Mouse (Mus musculus) stomach, postnatal 0 days (tissue): ENCODE measurements around the gene Oxsr1. TPM values are rescaled to one million over a fixed set of nuclear protein-coding genes. Genes with fewer than 3 reads are reported as not detected.

ENCODE experiments used
- ATAC-seq: fragments of 200-750 bp; cut with Nextera tagmentation; 2 replicates; pipeline ENCODE4 v1.8.0; 2017; ENCODE audit not compliant: low FRiP score, low TSS enrichment
- DNase-seq: peaks from one replicate; pipeline ENCODE4 v3.0.0-alpha.2; 2016; ENCODE audit warnings: low spot score
- H3K27ac ChIP-seq: fragments of 300-500 bp; sonication (generic); replicated peaks from 2 replicates; pipeline ENCODE4 v1.5.1; 2014; ENCODE audit warnings: mild to moderate bottlenecking, control low read depth
- H3K27me3 ChIP-seq: fragments of 300-500 bp; sonication (generic); 2 replicates; pipeline ENCODE4 v1.6.1; 2014; ENCODE audit warnings: low read length; ENCODE audit not compliant: control insufficient read depth, insufficient read depth
- H3K36me3 ChIP-seq: fragments of 300-500 bp; sonication (generic); 2 replicates; pipeline ENCODE4 v1.6.1; 2014; ENCODE audit warnings: low read length, mixed read lengths; ENCODE audit not compliant: control insufficient read depth, insufficient read depth
- H3K4me1 ChIP-seq: fragments of 300-500 bp; sonication (generic); replicated peaks from 2 replicates; pipeline ENCODE4 v1.6.1; 2014; ENCODE audit warnings: antibody characterized with exemption; ENCODE audit not compliant: control insufficient read depth, insufficient read depth
- H3K4me2 ChIP-seq: fragments of 300-500 bp; sonication (generic); replicated peaks from 2 replicates; pipeline ENCODE4 v1.6.1; 2014; ENCODE audit warnings: low read depth, mild to moderate bottlenecking, control low read depth, moderate library complexity
- H3K4me3 ChIP-seq: fragments of 300-500 bp; sonication (generic); 2 replicates; pipeline ENCODE4 v1.5.1; 2014; ENCODE audit warnings: low read depth, low read length, control low read depth
- H3K9ac ChIP-seq: fragments of 300-500 bp; sonication (generic); 2 replicates; pipeline ENCODE4 v1.6.1; 2014; ENCODE audit warnings: mild to moderate bottlenecking, low read length, control low read depth, mixed read lengths
- H3K9me3 ChIP-seq: fragments of 300-500 bp; sonication (generic); 2 replicates; pipeline ENCODE4 v1.6.1; 2016; ENCODE audit warnings: low read length; ENCODE audit not compliant: control insufficient read depth
- CTCF ChIP-seq: IDR thresholded peaks from 2 replicates; pipeline ENCODE4 v1.5.1; 2016; ENCODE audit warnings: antibody characterized with exemption, low read depth, mild to moderate bottlenecking, moderate library complexity
- EP300 ChIP-seq: optimal IDR thresholded peaks from 2 replicates; pipeline ENCODE3; 2016; ENCODE audit warnings: antibody characterized with exemption
- WGBS: fragments of 180-500 bp; shearing (Covaris S2); extraction: QIAGEN DNeasy Blood & Tissue Kit; methylation state at CpG from one replicate; pipeline ENCODE4 v1.1.7; 2014; 5-methylcytosine and 5-hydroxymethylcytosine counted together
- polyA plus RNA-seq: library from polyadenylated mRNA; unstranded; fragments of >200 nt; fragmentation: Nextera tagmentation; extraction: Ambion mirVana; gene quantifications from 2 replicates; pipeline ENCODE4 v1.2.1, GENCODE M21; 2015

Gene Oxsr1
- polyA plus RNA-seq, 1 experiment from 2014 or later, result 8.7 TPM

DNA sequence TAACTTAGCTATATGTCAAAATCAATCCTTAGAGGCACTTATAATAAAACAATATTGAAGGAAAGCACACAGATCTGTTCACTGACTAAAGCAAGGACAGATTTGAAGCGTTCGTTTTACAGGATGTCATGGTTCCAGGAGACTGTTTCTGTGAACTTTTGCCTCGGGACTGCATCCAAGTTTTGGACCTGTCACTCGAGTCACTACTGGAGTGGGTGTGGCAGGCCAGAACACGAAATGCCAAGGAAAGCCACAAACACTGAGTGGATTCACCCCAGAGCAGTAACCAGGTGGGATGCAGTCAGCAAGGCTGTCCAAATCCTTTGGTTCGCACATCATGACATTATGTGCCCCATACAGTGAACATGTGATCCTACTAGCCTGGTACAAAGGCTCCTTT, 107.6 kb downstream of the Oxsr1 start:
- H3K4me3 ChIP-seq, result no peak overlapping the region
- H3K4me1 ChIP-seq, result no peaks in the 10 kb centered on the region
- no peaks in the 10 kb centered on the region for H3K9me3 ChIP-seq
- WGBS, result 78% methylated on average over 6 of the region's 6 CpGs
- H3K27ac ChIP-seq, result no peak overlapping the region
- ATAC-seq (no peak), DNase-seq (no peak)
- no peak for TF ChIP-seq EP300
- TF ChIP-seq CTCF, result no peak
- no peak overlapping the region for H3K9ac ChIP-seq
- no peak overlapping the region for H3K4me2 ChIP-seq
- no peaks in the 10 kb centered on the region for H3K27me3 ChIP-seq
- H3K36me3 ChIP-seq, result no peaks in the 10 kb centered on the region

DNA sequence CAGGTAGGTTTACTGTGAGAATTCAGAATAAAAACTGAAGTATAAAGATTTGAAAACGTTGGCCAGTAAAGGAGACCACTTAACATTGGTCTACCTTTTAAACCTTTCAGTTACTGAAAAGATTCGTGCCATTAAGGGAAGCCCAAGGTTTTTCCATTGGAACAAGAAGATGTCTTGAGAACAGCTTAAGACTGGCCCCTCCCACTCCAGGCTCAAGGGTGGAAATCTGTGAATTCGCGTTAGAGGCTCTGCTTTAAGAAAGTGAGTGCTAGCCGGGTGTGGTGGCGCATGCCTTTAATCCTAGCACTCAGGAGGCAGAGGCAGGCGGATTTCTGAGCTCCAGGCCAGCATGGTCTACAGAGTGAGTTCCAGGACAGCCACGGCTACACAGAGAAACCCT, 109.2 kb downstream of the Oxsr1 start:
- TF ChIP-seq CTCF (no peak), EP300 (no peak)
- DNase-seq (no peak), ATAC-seq (no peak)
- Histone ChIP-seq H3K4me3 (no peak overlapping the region), H3K27ac (no peak overlapping the region), H3K9ac (no peak overlapping the region), H3K4me1 (no peaks in the 10 kb centered on the region), H3K27me3 (no peaks in the 10 kb centered on the region), H3K9me3 (no peaks in the 10 kb centered on the region), H3K4me2 (no peak overlapping the region), H3K36me3 (no peaks in the 10 kb centered on the region)
- 74% methylated on average over 8 of the region's 8 CpGs for WGBS

DNA sequence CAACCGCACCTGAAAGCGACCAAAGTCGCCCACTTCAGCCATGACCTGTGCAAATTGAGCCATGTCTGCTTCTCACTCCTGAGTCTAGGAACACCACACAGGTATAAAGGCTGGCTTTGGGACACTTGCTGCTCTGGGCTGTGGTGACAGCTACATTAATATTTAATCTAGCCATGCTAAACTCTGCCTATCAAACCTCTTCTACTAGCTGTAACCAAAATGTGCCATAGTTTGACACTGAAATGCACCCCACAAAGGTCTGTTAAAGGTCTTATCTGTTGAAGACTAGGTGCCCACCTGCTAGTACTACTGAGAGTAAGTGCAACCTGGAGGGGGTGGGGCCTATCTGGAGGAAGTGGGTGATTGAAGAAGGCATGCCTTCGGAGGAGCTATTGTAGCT, 113.2 kb downstream of the Oxsr1 start, which contains the start of gene Slc22a13:
Gene Slc22a13, minus strand, starts transcription at position 101 of the 400 bp plus-strand sequence.
- no peaks in the 10 kb centered on the region for H3K27me3 ChIP-seq
- H3K4me2 ChIP-seq, result no peak within 1 kb of the TSS
- no peaks in the 10 kb centered on the region for H3K9me3 ChIP-seq
- H3K9ac ChIP-seq, result no peak within 1 kb of the TSS
- no peak within 1 kb of the TSS for H3K27ac ChIP-seq
- no peak within 1 kb of the TSS for H3K4me3 ChIP-seq
- WGBS, result 95% methylated on average over 4 of the region's 4 CpGs
- DNase-seq, result no peak
- no peaks in the 10 kb centered on the region for H3K36me3 ChIP-seq
- ATAC-seq, result no peak
- no peak for TF ChIP-seq EP300
- no peaks in the 10 kb centered on the region for H3K4me1 ChIP-seq

DNA sequence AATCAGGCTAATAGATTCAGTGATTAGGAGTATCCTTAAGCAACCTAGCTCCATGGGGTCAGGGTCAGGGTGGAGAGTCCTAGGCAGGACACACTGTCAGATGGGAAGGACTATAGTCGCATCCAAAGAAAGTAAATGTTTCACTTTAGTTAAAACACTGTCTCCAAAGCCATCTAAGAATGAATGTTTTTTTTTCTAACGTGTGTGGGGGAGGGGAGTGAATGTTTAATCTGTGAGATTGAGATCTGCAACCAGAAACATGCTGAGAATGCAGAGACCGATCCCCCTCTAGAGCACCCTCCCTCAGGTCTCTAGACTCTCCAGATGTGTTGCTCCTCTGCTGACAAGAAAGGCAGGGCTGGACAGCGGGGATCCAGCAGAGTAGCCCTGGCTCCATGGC, 115.1 kb downstream of the Oxsr1 start:
- DNase-seq (no peak), ATAC-seq (no peak)
- 53% methylated on average over 4 of the region's 4 CpGs for WGBS
- Histone ChIP-seq H3K4me2 (no peak overlapping the region), H3K9me3 (no peaks in the 10 kb centered on the region), H3K27me3 (no peaks in the 10 kb centered on the region), H3K9ac (no peak overlapping the region), H3K4me1 (no peaks in the 10 kb centered on the region), H3K4me3 (no peak overlapping the region), H3K27ac (no peak overlapping the region), H3K36me3 (no peaks in the 10 kb centered on the region)
- TF ChIP-seq CTCF (no peak), EP300 (no peak)

DNA sequence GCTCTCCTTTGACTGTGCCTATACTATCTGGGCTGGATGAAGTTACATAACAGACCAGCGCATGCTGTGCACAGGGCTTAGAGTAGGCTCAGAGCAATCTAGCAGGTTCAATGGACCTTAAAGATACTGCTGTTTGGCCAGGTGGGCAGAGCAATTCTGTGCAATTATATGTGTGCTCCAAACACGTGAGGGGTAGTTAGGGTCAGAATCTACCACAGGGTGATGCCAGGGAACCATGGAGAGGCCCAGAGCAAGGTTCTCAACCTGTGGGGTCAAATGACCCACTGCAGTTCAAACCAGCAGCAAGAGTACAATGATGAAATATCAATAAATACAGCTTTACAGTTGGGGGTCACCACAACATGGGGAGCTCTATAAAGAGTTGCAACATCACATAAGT, 115.6 kb downstream of the Oxsr1 start:
- ATAC-seq (no peak), DNase-seq (no peak)
- Histone ChIP-seq H3K4me1 (no peaks in the 10 kb centered on the region), H3K27me3 (no peaks in the 10 kb centered on the region), H3K4me2 (no peak overlapping the region), H3K27ac (no peak overlapping the region), H3K9me3 (no peaks in the 10 kb centered on the region), H3K4me3 (no peak overlapping the region), H3K36me3 (no peaks in the 10 kb centered on the region), H3K9ac (no peak overlapping the region)
- WGBS, result 78% methylated on average over 2 of the region's 2 CpGs
- TF ChIP-seq EP300, result no peak
- TF ChIP-seq CTCF, result no peak

DNA sequence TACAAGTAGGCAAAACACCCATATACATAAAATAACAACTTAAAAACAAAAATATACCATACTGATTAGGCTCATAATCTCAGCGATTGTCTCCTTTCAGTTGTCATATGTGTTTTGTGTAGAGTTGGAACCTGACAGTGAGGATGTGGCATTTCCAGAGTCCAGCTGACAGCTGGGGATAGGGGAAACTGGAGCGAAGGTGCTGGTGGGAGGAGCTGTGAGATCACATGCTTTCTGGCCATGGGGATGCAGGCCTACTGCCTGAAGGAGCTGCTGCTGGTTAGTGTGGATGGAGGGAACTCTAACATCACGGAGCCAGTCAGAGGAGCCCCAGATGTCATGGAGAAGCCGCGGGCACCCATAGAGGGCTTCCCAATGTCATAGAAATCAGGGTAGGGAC, 116.5 kb downstream of the Oxsr1 start:
- Histone ChIP-seq H3K4me2 (no peak overlapping the region), H3K4me1 (no peaks in the 10 kb centered on the region), H3K27ac (no peak overlapping the region), H3K36me3 (no peaks in the 10 kb centered on the region), H3K9ac (no peak overlapping the region), H3K9me3 (no peaks in the 10 kb centered on the region), H3K27me3 (no peaks in the 10 kb centered on the region), H3K4me3 (no peak overlapping the region)
- WGBS, result 90% methylated on average over 5 of the region's 5 CpGs
- TF ChIP-seq EP300 (no peak), CTCF (no peak)
- DNase-seq (no peak), ATAC-seq (no peak)
